In the genomic region with DNA sequence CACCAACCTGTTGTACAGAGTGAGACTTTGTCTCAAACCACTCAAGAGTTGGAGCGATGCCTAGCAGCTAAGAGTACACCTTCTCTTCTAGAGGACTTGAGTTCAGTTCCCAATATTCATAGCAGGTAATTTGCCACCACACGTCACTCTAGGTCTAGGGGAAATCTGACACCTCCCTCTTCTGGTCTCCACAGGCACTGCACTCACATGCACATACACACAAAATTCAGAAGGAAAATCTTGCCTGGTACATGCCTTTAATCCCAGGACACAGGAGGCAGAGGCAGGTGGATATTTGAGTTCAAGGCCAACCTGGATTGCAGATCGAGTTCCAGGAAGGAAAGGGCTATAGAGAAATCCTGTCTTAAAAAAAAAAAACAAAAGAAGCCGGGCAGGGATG, we compare ENCODE assay signal across 27 mouse cellular contexts. TPM values are rescaled to one million over a fixed set of nuclear protein-coding genes. Genes with fewer than 3 reads are reported as not detected.
DNase-seq lines count a peak whose midpoint lies in the region; ATAC-seq and TF ChIP-seq lines count a peak whose summit lies in the region.
"Had no signal": no experiment of that assay in that cellular context is flagged by ENCODE, and none has a peak within 500 bp of the region (broad histone marks: within the 10 kb centered on the region; RNA-seq: fewer than 3 reads in every experiment).

No protein-coding gene starts in this region.

- intact Hi-C loops in gastrocnemius, postnatal 36 days (cut with DNase I): loop anchor here (5.0 kb wide), 1 partner anchor 127 kb away; no protein-coding TSS in a partner anchor

- no peak for TF ChIP-seq EP300 in MEL (IDR thresholded peaks at IDR 0.05; ENCODE audit: low read depth in 1 of 2, low read length in 2 of 2)

- TF ChIP-seq RAD21 in MEL (IDR thresholded peaks at IDR 0.05; ENCODE audit: low read depth, low read length): peak; percentile 0; the same call in 1 of the 2 replicates

- no peak for ATAC-seq in hindbrain, postnatal 0 days
- ATAC-seq in hindbrain, embryonic 16.5 days: no peak
- no peak for ATAC-seq in lung, embryonic 14.5 days (ENCODE audit: insufficient read depth)
- 0 out of 2 replicates have a peak, but pooled peaks have one; percentile 43 for ATAC-seq in erythroblast, adult 5-6 weeks (replicated peaks; ENCODE audit: low FRiP score, poor library complexity, severe bottlenecking)
- ATAC-seq: intestine, embryonic 16.5 days had no signal

- no peak for TF ChIP-seq POLR2A in MEL (IDR thresholded peaks at IDR 0.05; ENCODE audit: control insufficient read depth in 1 of 2, insufficient read depth in 1 of 2, low read depth in 1 of 2, low read length in 2 of 2, poor library complexity in 1 of 2)

- no peaks in the 10 kb centered on the region for H3K27me3 ChIP-seq in hindbrain, postnatal 0 days (ENCODE audit: insufficient read depth, low read length)
- no peaks in the 10 kb centered on the region for H3K27me3 ChIP-seq in hindbrain, embryonic 16.5 days (replicated peaks; ENCODE audit: control insufficient read depth, insufficient read depth, low read length)
- no peaks in the 10 kb centered on the region for H3K27me3 ChIP-seq in lung, embryonic 14.5 days (ENCODE audit: insufficient read depth, low read length)
- peaks cover 7 to 12% of the 10 kb centered on the region in 2 experiments; a peak in 3 of 4 replicates for H3K27me3 ChIP-seq in MEL (ENCODE audit: control insufficient read depth in 1 of 2, insufficient read depth in 2 of 2, low read length in 2 of 2)
- H3K27me3 ChIP-seq: forebrain, embryonic 12.5 days; kidney, embryonic 15.5 days; limb, embryonic 15.5 days had no signal

- no peak overlapping the region for H3K9ac ChIP-seq in hindbrain, postnatal 0 days (replicated peaks; ENCODE audit: low read length)
- H3K9ac ChIP-seq in hindbrain, embryonic 16.5 days (ENCODE audit: low read depth, low read length): no peak overlapping the region
- no peak overlapping the region for H3K9ac ChIP-seq in lung, embryonic 14.5 days
- H3K9ac ChIP-seq in MEL (ENCODE audit: control insufficient read depth, low read depth, low read length, poor library complexity, severe bottlenecking): no peak overlapping the region
- H3K9ac ChIP-seq: forebrain, embryonic 12.5 days; hindbrain, embryonic 14.5 days; kidney, embryonic 15.5 days; limb, embryonic 15.5 days had no signal

- no peak overlapping the region for H3K4me3 ChIP-seq in hindbrain, postnatal 0 days (ENCODE audit: low read length)
- H3K4me3 ChIP-seq in hindbrain, embryonic 16.5 days (ENCODE audit: low read length): no peak overlapping the region
- H3K4me3 ChIP-seq in lung, embryonic 14.5 days (ENCODE audit: low read depth, low read length): no peak overlapping the region
- H3K4me3 ChIP-seq in MEL (ENCODE audit: control insufficient read depth in 1 of 2, insufficient read depth in 1 of 2, low read depth in 2 of 2, low read length in 2 of 2): no peak overlapping the region
- H3K4me3 ChIP-seq: forebrain, embryonic 12.5 days; kidney, embryonic 15.5 days; left cerebral cortex, adult 2 months; limb, embryonic 15.5 days had no signal

- no peaks in the 10 kb centered on the region for H3K79me2 ChIP-seq in MEL (ENCODE audit: control insufficient read depth, insufficient read depth, low read length, poor library complexity)

- H3K36me3 ChIP-seq in hindbrain, postnatal 0 days (ENCODE audit: insufficient read depth, low read length): no peaks in the 10 kb centered on the region
- H3K36me3 ChIP-seq in hindbrain, embryonic 16.5 days (ENCODE audit: control insufficient read depth, insufficient read depth, low read length): no peaks in the 10 kb centered on the region
- H3K36me3 ChIP-seq in lung, embryonic 14.5 days (ENCODE audit: insufficient read depth): no peaks in the 10 kb centered on the region
- H3K36me3 ChIP-seq in MEL (ENCODE audit: control insufficient read depth in 1 of 2, insufficient read depth in 2 of 2, low read length in 2 of 2): no peaks in the 10 kb centered on the region
- H3K36me3 ChIP-seq: forebrain, embryonic 12.5 days; kidney, embryonic 15.5 days; limb, embryonic 15.5 days had no signal

- H3K27ac ChIP-seq in hindbrain, postnatal 0 days: no peak overlapping the region
- H3K27ac ChIP-seq in hindbrain, embryonic 16.5 days (ENCODE audit: low read depth, low read length): no peak overlapping the region
- H3K27ac ChIP-seq in lung, embryonic 14.5 days (ENCODE audit: low read depth): no peak overlapping the region
- no peak overlapping the region for H3K27ac ChIP-seq in MEL (ENCODE audit: control insufficient read depth, low read depth, low read length)
- H3K27ac ChIP-seq: forebrain, embryonic 12.5 days; hindbrain, embryonic 14.5 days; kidney, embryonic 15.5 days; left cerebral cortex, adult 2 months; limb, embryonic 15.5 days had no signal

- no peaks in the 10 kb centered on the region for H3K9me3 ChIP-seq in hindbrain, postnatal 0 days (ENCODE audit: low read length)
- no peaks in the 10 kb centered on the region for H3K9me3 ChIP-seq in hindbrain, embryonic 16.5 days (ENCODE audit: control insufficient read depth, low read length)
- H3K9me3 ChIP-seq in lung, embryonic 14.5 days (ENCODE audit: low read depth, low read length): no peaks in the 10 kb centered on the region
- H3K9me3 ChIP-seq in MEL (replicated peaks; ENCODE audit: insufficient read depth, low read length): no peaks in the 10 kb centered on the region
- H3K9me3 ChIP-seq: forebrain, embryonic 12.5 days; kidney, embryonic 15.5 days; limb, embryonic 15.5 days had no signal

- WGBS in hindbrain, postnatal 0 days: 91% methylated on average over 4 of the region's 4 CpGs
- WGBS in hindbrain, embryonic 16.5 days: 94% methylated on average over 4 of the region's 4 CpGs
- 90% methylated on average over 4 of the region's 4 CpGs for WGBS in lung, embryonic 14.5 days

- no peak overlapping the region for H3K4me2 ChIP-seq in hindbrain, postnatal 0 days (ENCODE audit: low read depth, low read length)
- no peak overlapping the region for H3K4me2 ChIP-seq in hindbrain, embryonic 16.5 days (ENCODE audit: low read length)
- no peak overlapping the region for H3K4me2 ChIP-seq in lung, embryonic 14.5 days
- H3K4me2 ChIP-seq: forebrain, embryonic 12.5 days; hindbrain, embryonic 14.5 days; kidney, embryonic 15.5 days; limb, embryonic 15.5 days had no signal

- TF ChIP-seq CTCF in hindbrain, postnatal 0 days (IDR thresholded peaks at IDR 0.05; ENCODE audit: low read depth): peak; percentile 17; the same call in 1 of the 2 replicates
- peak; percentile 23 for TF ChIP-seq CTCF in lung, embryonic 14.5 days (IDR thresholded peaks at IDR 0.05; ENCODE audit: low read depth)
- peak in 2 of 3 experiments; percentile 11 to 38; a peak in 2 of 6 replicates for TF ChIP-seq CTCF in MEL (IDR thresholded peaks at IDR 0.05 in 2 of 3, conservative IDR thresholded peaks at IDR 0.05 in 1 of 3; ENCODE audit: control insufficient read depth in 1 of 3, insufficient read depth in 1 of 3, low read depth in 2 of 3, low read length in 3 of 3, poor library complexity in 1 of 3, severe bottlenecking in 1 of 3)

- no peak for DNase-seq in hindbrain, postnatal 0 days (ENCODE audit: low spot score)
- no peak for DNase-seq in lung, embryonic 14.5 days
- DNase-seq in lung, postnatal 25 days (ENCODE audit: low spot score): no peak
- DNase-seq in MEL (ENCODE audit: low read depth, low spot score): peak; percentile 26
- no peak for DNase-seq in gastrocnemius, postnatal 36 days
- DNase-seq: adrenal gland, adult 2 months; cerebellum, adult 18-20 months; heart, postnatal 4 days; kidney, postnatal 4 days; layer of hippocampus, adult 9-11 months; left cerebral cortex, postnatal 4 days; lung, adult 18-20 months; lung, postnatal 4 days; right cerebral cortex, postnatal 25 days; spleen, adult 18-20 months; thymus, postnatal 14 days had no signal

- H3K4me1 ChIP-seq in hindbrain, postnatal 0 days (ENCODE audit: insufficient read depth, low read length): 0 out of 2 replicates have a peak, but pooled peaks cover 4% of the 10 kb centered on the region
- H3K4me1 ChIP-seq in hindbrain, embryonic 16.5 days (ENCODE audit: control insufficient read depth, insufficient read depth, low read depth, low read length): no peaks in the 10 kb centered on the region
- H3K4me1 ChIP-seq in lung, embryonic 14.5 days (ENCODE audit: insufficient read depth): no peaks in the 10 kb centered on the region
- H3K4me1 ChIP-seq in MEL (ENCODE audit: control insufficient read depth in 1 of 2, insufficient read depth in 2 of 2, low read length in 2 of 2): no peaks in the 10 kb centered on the region
- H3K4me1 ChIP-seq: forebrain, embryonic 12.5 days had no signal

RNA-seq across cellular contexts. Expression of gene Capn11, which starts 14.9 kb away (rescaled TPM):
- total RNA-seq in hindbrain, postnatal 0 days (2014; rRNA removed): 0.42 and 1.8 TPM in 2 replicates
- polyA plus RNA-seq in hindbrain, postnatal 0 days (2015; fragmentation: Nextera tagmentation; extraction: Ambion mirVana): 0.14 and 2.0 TPM in 2 replicates
- 0.75 and 0.79 TPM in 2 replicates for polyA plus RNA-seq in hindbrain, embryonic 16.5 days (2015; fragmentation: Nextera tagmentation; extraction: Ambion mirVana)
- polyA plus RNA-seq in lung, embryonic 14.5 days (2014; fragmentation: Nextera tagmentation; extraction: Ambion mirVana): 0.07 TPM in 1 of 2 replicates, not detected in the other
- total RNA-seq in MEL (2012; rRNA removed): not detected in 2 replicates
- polyA plus RNA-seq in MEL (2012; ENCODE audit: insufficient read depth in 1 of 2, insufficient read length in 2 of 2, low read depth in 1 of 2, low replicate concordance in 2 of 2, missing spikeins in 1 of 2): under 1 TPM in 1 of 2 experiments, not detected in 1; 0.03 TPM
- total RNA-seq in erythroblast, adult 5-6 weeks (2015; ENCODE audit: low replicate concordance): 0.96 and 1.0 TPM in 2 replicates
- 0.94 and 0.98 TPM in 2 replicates for total RNA-seq in erythroblast, adult 5-6 weeks (2017; ENCODE audit: low replicate concordance)
- under 1 TPM; 0.10 to 0.27 TPM for total RNA-seq in gastrocnemius, postnatal 36 days (2021)
- polyA plus RNA-seq: adrenal gland, adult 2 months had no signal

RNA-seq across cellular contexts. Expression of gene Mrpl14, which starts 41.9 kb away (rescaled TPM):
- total RNA-seq in hindbrain, postnatal 0 days (2014; rRNA removed): 41.3 and 58.7 TPM in 2 replicates
- 117 and 119 TPM in 2 replicates for polyA plus RNA-seq in hindbrain, postnatal 0 days (2015; fragmentation: Nextera tagmentation; extraction: Ambion mirVana)
- 128 and 134 TPM in 2 replicates for polyA plus RNA-seq in hindbrain, embryonic 16.5 days (2015; fragmentation: Nextera tagmentation; extraction: Ambion mirVana)
- polyA plus RNA-seq in lung, embryonic 14.5 days (2014; fragmentation: Nextera tagmentation; extraction: Ambion mirVana): 162 and 168 TPM in 2 replicates
- total RNA-seq in MEL (2012; rRNA removed): 66.2 and 68.0 TPM in 2 replicates
- 100 to 1,000 TPM in 1 of 2 experiments, not detected in 1; 159 TPM for polyA plus RNA-seq in MEL (2012; ENCODE audit: insufficient read depth in 1 of 2, insufficient read length in 2 of 2, low read depth in 1 of 2, low replicate concordance in 2 of 2, missing spikeins in 1 of 2)
- total RNA-seq in erythroblast, adult 5-6 weeks (2015; ENCODE audit: low replicate concordance): 7.3 and 12.5 TPM in 2 replicates
- total RNA-seq in erythroblast, adult 5-6 weeks (2017; ENCODE audit: low replicate concordance): 3.4 and 12.0 TPM in 2 replicates
- total RNA-seq in gastrocnemius, postnatal 36 days (2021): 100 to 1,000 TPM; 103 to 107 TPM

RNA-seq across cellular contexts. Expression of gene Mymx, which starts 42.3 kb away (rescaled TPM):
- not detected in 2 replicates for total RNA-seq in hindbrain, postnatal 0 days (2014; rRNA removed)
- not detected in 2 replicates for polyA plus RNA-seq in hindbrain, postnatal 0 days (2015; fragmentation: Nextera tagmentation; extraction: Ambion mirVana)
- polyA plus RNA-seq in hindbrain, embryonic 16.5 days (2015; fragmentation: Nextera tagmentation; extraction: Ambion mirVana): 1.2 TPM in 1 of 2 replicates, not detected in the other
- not detected in 2 replicates for polyA plus RNA-seq in lung, embryonic 14.5 days (2014; fragmentation: Nextera tagmentation; extraction: Ambion mirVana)
- total RNA-seq in MEL (2012; rRNA removed): not detected in 2 replicates
- not detected for polyA plus RNA-seq in MEL (2012; ENCODE audit: insufficient read depth in 1 of 2, insufficient read length in 2 of 2, low read depth in 1 of 2, low replicate concordance in 2 of 2, missing spikeins in 1 of 2)
- not detected in 2 replicates for total RNA-seq in erythroblast, adult 5-6 weeks (2015; ENCODE audit: low replicate concordance)
- total RNA-seq in erythroblast, adult 5-6 weeks (2017; ENCODE audit: low replicate concordance): not detected in 2 replicates
- total RNA-seq in gastrocnemius, postnatal 36 days (2021): 1 to 10 TPM in 1 of 2 experiments, under 1 TPM in 1; 0.33 to 1.2 TPM
- total RNA-seq: adrenal gland, adult 2 months; gastrocnemius, adult 18-20 months; heart, postnatal 4 days; left cerebral cortex, adult 2 months; left cerebral cortex, postnatal 4 days; megakaryocyte-erythroid progenitor cell, adult 5-6 weeks; neutrophil, adult 5-6 weeks had no signal
- polyA plus RNA-seq: hindbrain, embryonic 14.5 days had no signal

RNA-seq across cellular contexts. Expression of gene Tmem63b, which starts 42.5 kb away (rescaled TPM):
- total RNA-seq in hindbrain, postnatal 0 days (2014; rRNA removed): 241 and 252 TPM in 2 replicates
- 123 and 139 TPM in 2 replicates for polyA plus RNA-seq in hindbrain, postnatal 0 days (2015; fragmentation: Nextera tagmentation; extraction: Ambion mirVana)
- 147 and 148 TPM in 2 replicates for polyA plus RNA-seq in hindbrain, embryonic 16.5 days (2015; fragmentation: Nextera tagmentation; extraction: Ambion mirVana)
- polyA plus RNA-seq in lung, embryonic 14.5 days (2014; fragmentation: Nextera tagmentation; extraction: Ambion mirVana): 29.7 and 31.3 TPM in 2 replicates
- 12.0 and 12.3 TPM in 2 replicates for total RNA-seq in MEL (2012; rRNA removed)
- 10 to 100 TPM in 1 of 2 experiments, not detected in 1; 37.9 TPM for polyA plus RNA-seq in MEL (2012; ENCODE audit: insufficient read depth in 1 of 2, insufficient read length in 2 of 2, low read depth in 1 of 2, low replicate concordance in 2 of 2, missing spikeins in 1 of 2)
- 2.5 and 5.2 TPM in 2 replicates for total RNA-seq in erythroblast, adult 5-6 weeks (2015; ENCODE audit: low replicate concordance)
- total RNA-seq in erythroblast, adult 5-6 weeks (2017; ENCODE audit: low replicate concordance): 0.43 and 3.9 TPM in 2 replicates
- 10 to 100 TPM; 67.8 to 70.0 TPM for total RNA-seq in gastrocnemius, postnatal 36 days (2021)

RNA-seq across cellular contexts. Expression of gene Slc29a1, which starts 44.8 kb away (rescaled TPM):
- 170 and 354 TPM in 2 replicates for total RNA-seq in hindbrain, postnatal 0 days (2014; rRNA removed)
- polyA plus RNA-seq in hindbrain, postnatal 0 days (2015; fragmentation: Nextera tagmentation; extraction: Ambion mirVana): 60.6 and 77.6 TPM in 2 replicates
- polyA plus RNA-seq in hindbrain, embryonic 16.5 days (2015; fragmentation: Nextera tagmentation; extraction: Ambion mirVana): 55.7 and 56.5 TPM in 2 replicates
- polyA plus RNA-seq in lung, embryonic 14.5 days (2014; fragmentation: Nextera tagmentation; extraction: Ambion mirVana): 75.4 and 82.2 TPM in 2 replicates
- 200 and 238 TPM in 2 replicates for total RNA-seq in MEL (2012; rRNA removed)
- 100 to 1,000 TPM in 1 of 2 experiments, not detected in 1; 341 TPM for polyA plus RNA-seq in MEL (2012; ENCODE audit: insufficient read depth in 1 of 2, insufficient read length in 2 of 2, low read depth in 1 of 2, low replicate concordance in 2 of 2, missing spikeins in 1 of 2)
- total RNA-seq in erythroblast, adult 5-6 weeks (2015; ENCODE audit: low replicate concordance): 15.9 and 34.5 TPM in 2 replicates
- total RNA-seq in erythroblast, adult 5-6 weeks (2017; ENCODE audit: low replicate concordance): 32.9 and 46.5 TPM in 2 replicates
- total RNA-seq in gastrocnemius, postnatal 36 days (2021): 10 to 100 TPM; 30.3 to 35.8 TPM
